9 mouse cellular contexts compared by ENCODE assay signal in genomic region chr10:39520123-39520989, GRCm38 (mm10).
DNase-seq lines count a peak whose midpoint lies in the region; ATAC-seq and TF ChIP-seq lines count a peak whose summit lies in the region.
"Had no signal": no experiment of that assay in that cellular context is flagged by ENCODE, and none has a peak within 500 bp of the region (broad histone marks: within the 10 kb centered on the region; RNA-seq: fewer than 3 reads in every experiment).

No protein-coding gene starts in this region.

- no peak overlapping the region for H3K4me2 ChIP-seq in midbrain, embryonic 11.5 days
- no peak overlapping the region for H3K4me2 ChIP-seq in forebrain, embryonic 13.5 days
- no peak overlapping the region for H3K4me2 ChIP-seq in hindbrain, embryonic 16.5 days (ENCODE audit: low read length)

- DNase-seq in midbrain, embryonic 11.5 days (ENCODE audit: low spot score, missing footprints): peak; percentile 90
- no peak for DNase-seq in midbrain, embryonic 10.5 days (ENCODE audit: low spot score)
- DNase-seq in brain, embryonic 14.5 days (ENCODE audit: low read depth): peak; percentile 95
- peak; percentile 36 for DNase-seq in left cerebral cortex, postnatal 36 days (ENCODE audit: low spot score in 2 of 2)
- DNase-seq in thymus, postnatal 25 days: peak; percentile 41

- no peaks in the 10 kb centered on the region for H3K9me3 ChIP-seq in midbrain, embryonic 11.5 days (ENCODE audit: control insufficient read depth, low read length)
- H3K9me3 ChIP-seq in midbrain, embryonic 10.5 days (replicated peaks): no peaks in the 10 kb centered on the region
- H3K9me3 ChIP-seq in forebrain, embryonic 13.5 days (replicated peaks): no peaks in the 10 kb centered on the region; the same call in 1 of the 2 replicates
- H3K9me3 ChIP-seq in hindbrain, embryonic 16.5 days (ENCODE audit: control insufficient read depth, low read length): no peaks in the 10 kb centered on the region
- H3K9me3 ChIP-seq: megakaryocyte, embryonic 14.5 days had no signal

- peaks cover 20% of the 10 kb centered on the region for H3K4me1 ChIP-seq in midbrain, embryonic 11.5 days (ENCODE audit: control insufficient read depth, insufficient read depth, low read length)
- H3K4me1 ChIP-seq in midbrain, embryonic 10.5 days: peaks cover 51% of the 10 kb centered on the region
- peaks cover 73% of the 10 kb centered on the region for H3K4me1 ChIP-seq in forebrain, embryonic 13.5 days
- H3K4me1 ChIP-seq in hindbrain, embryonic 16.5 days (ENCODE audit: control insufficient read depth, insufficient read depth, low read depth, low read length): peaks cover 31% of the 10 kb centered on the region

- 65% methylated on average over 9 of the region's 9 CpGs for WGBS in midbrain, embryonic 11.5 days
- 65% methylated on average over 9 of the region's 9 CpGs for WGBS in midbrain, embryonic 10.5 days
- 49% methylated on average over 9 of the region's 9 CpGs for WGBS in forebrain, embryonic 13.5 days
- WGBS in hindbrain, embryonic 16.5 days: 42% methylated on average over 9 of the region's 9 CpGs

- peak; percentile 57 for TF ChIP-seq CTCF in brain, embryonic 14.5 days (IDR thresholded peaks at IDR 0.05; ENCODE audit: borderline replicate concordance, extremely low read depth, insufficient read depth, insufficient read length)

- H3K4me3 ChIP-seq in midbrain, embryonic 11.5 days (ENCODE audit: low read depth, low read length): no peak overlapping the region
- H3K4me3 ChIP-seq in midbrain, embryonic 10.5 days: no peak overlapping the region
- H3K4me3 ChIP-seq in forebrain, embryonic 13.5 days: no peak overlapping the region
- no peak overlapping the region for H3K4me3 ChIP-seq in hindbrain, embryonic 16.5 days (ENCODE audit: low read length)
- H3K4me3 ChIP-seq: megakaryocyte, embryonic 14.5 days had no signal

- no peak overlapping the region for H3K9ac ChIP-seq in midbrain, embryonic 11.5 days (ENCODE audit: low read length)
- H3K9ac ChIP-seq in forebrain, embryonic 13.5 days: no peak overlapping the region
- no peak overlapping the region for H3K9ac ChIP-seq in hindbrain, embryonic 16.5 days (ENCODE audit: low read depth, low read length)

- ATAC-seq in midbrain, embryonic 11.5 days (ENCODE audit: low FRiP score): peak; percentile 68; the same call in 1 of the 2 replicates
- peak; percentile 86 for ATAC-seq in forebrain, embryonic 13.5 days
- peak; percentile 83 for ATAC-seq in hindbrain, embryonic 16.5 days
- ATAC-seq in monocyte, adult 5-6 weeks (replicated peaks; ENCODE audit: insufficient number of reproducible peaks, low FRiP score, low TSS enrichment, poor library complexity, severe bottlenecking): 0 out of 2 replicates have a peak, but pooled peaks have one; percentile 51

- no peak for TF ChIP-seq POLR2A in brain, embryonic 14.5 days (IDR thresholded peaks at IDR 0.05; ENCODE audit: borderline replicate concordance, extremely low read depth, insufficient read depth, insufficient read length, poor library complexity, severe bottlenecking)

- H3K27me3 ChIP-seq in midbrain, embryonic 11.5 days (ENCODE audit: control insufficient read depth, insufficient read depth, low read length): no peaks in the 10 kb centered on the region
- no peaks in the 10 kb centered on the region for H3K27me3 ChIP-seq in midbrain, embryonic 10.5 days (ENCODE audit: low read depth, poor library complexity, severe bottlenecking)
- H3K27me3 ChIP-seq in forebrain, embryonic 13.5 days: no peaks in the 10 kb centered on the region
- H3K27me3 ChIP-seq in hindbrain, embryonic 16.5 days (replicated peaks; ENCODE audit: control insufficient read depth, insufficient read depth, low read length): no peaks in the 10 kb centered on the region
- H3K27me3 ChIP-seq: megakaryocyte, embryonic 14.5 days had no signal

- H3K36me3 ChIP-seq in midbrain, embryonic 11.5 days (ENCODE audit: control insufficient read depth, insufficient read depth, low read length): peaks cover 7% of the 10 kb centered on the region
- H3K36me3 ChIP-seq in midbrain, embryonic 10.5 days: peaks cover 26% of the 10 kb centered on the region
- peaks cover 29% of the 10 kb centered on the region for H3K36me3 ChIP-seq in forebrain, embryonic 13.5 days (ENCODE audit: poor library complexity, severe bottlenecking)
- H3K36me3 ChIP-seq in hindbrain, embryonic 16.5 days (ENCODE audit: control insufficient read depth, insufficient read depth, low read length): peaks cover 6% of the 10 kb centered on the region

- intact Hi-C loops in left cerebral cortex, postnatal 36 days (cut with DNase I): loop anchor here (1.0 kb wide), 2 partner anchors 281 to 349 kb away; no protein-coding TSS in a partner anchor

- no peak overlapping the region for H3K27ac ChIP-seq in midbrain, embryonic 11.5 days (ENCODE audit: low read depth, low read length)
- no peak overlapping the region for H3K27ac ChIP-seq in midbrain, embryonic 10.5 days (replicated peaks)
- no peak overlapping the region for H3K27ac ChIP-seq in forebrain, embryonic 13.5 days
- H3K27ac ChIP-seq in hindbrain, embryonic 16.5 days (ENCODE audit: low read depth, low read length): peak overlapping the region; percentile 59
